Mouse (Mus musculus): ENCODE results near the gene Gria1.

GRCm38 (mm10) chr11:57250129-57250528, 238.9 kb downstream of the Gria1 start:
- TF ChIP-seq CTCF (IDR thresholded peaks at IDR 0.05; ENCODE audit: control insufficient read depth, insufficient read depth, low read length) (no peak), POLR2A (IDR thresholded peaks at IDR 0.05; ENCODE audit: borderline replicate concordance, control insufficient read depth, low read depth, low read length) (no peak)

Data from bone marrow, adult 2 months (tissue).